Mouse (Mus musculus) lung, postnatal 36 days (tissue): Measurements from ENCODE around the gene 1700001C19Rik.

Experiments used
- DNase-seq: peaks from one replicate; pipeline ENCODE4 v3.0.0; 2022; ENCODE audit warnings: mixed read lengths

The 1700001C19Rik gene

DNA sequence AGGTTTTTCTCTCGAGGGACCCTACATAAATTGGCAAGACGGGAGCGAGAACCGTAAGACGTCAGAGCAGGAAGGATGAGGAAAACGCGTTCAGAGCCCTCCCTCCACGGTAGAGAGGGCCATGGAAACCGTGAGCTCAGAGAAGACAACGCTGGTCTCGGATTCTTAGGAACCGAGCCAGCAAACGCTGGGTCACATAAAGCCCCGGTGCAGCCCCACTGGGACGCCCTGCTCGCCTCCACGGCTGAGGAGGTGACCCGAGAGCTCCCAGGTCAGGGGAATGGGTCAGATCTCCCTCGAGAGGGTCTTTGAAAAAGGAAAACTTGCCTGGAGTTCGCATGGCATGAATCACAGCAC lies 68.1 kb downstream of the 1700001C19Rik start:
- DNase-seq, result no peak

DNA sequence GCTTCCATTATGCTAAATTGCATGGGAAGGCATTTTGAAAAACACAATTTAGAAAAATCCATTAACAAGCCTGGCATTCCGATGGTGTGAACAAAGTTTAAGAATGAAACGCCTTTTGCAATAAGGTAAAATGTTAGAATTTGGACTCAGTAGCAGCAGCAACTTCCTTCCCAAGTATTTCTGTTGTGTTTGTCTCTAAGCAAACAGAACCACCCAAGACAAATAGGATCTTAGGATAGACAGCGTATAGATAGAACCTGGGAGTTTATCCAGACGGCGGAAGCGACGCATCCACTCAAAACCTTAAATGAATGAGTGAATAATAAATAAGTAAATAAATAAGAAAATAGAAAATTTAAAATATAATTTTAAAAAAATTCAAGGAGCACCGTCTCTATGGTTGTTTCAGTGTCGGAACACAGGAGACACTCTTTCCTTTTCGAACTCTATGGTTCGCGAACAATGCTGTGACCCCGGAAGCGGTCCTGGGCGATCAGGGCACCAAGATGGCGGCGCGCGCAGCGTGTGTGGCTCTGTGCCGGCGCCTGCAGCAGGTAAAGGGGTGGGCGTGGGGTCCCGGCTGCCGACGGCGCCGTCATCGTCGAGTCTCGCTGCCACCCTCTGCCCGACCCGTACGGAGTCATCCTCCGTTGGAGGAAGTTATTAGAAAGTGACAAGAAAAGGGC lies 68.6 kb downstream of the 1700001C19Rik start, which contains the start of gene Mrps10:
Mrps10 (plus strand) TSS at position 487 of the 686 bp plus-strand sequence.
- peak; percentile 95 for DNase-seq
